Mouse (Mus musculus): ENCODE measurements around the gene Khsrp. TPM values are rescaled to one million over a fixed set of nuclear protein-coding genes. Genes with fewer than 3 reads are reported as not detected.
A peak's percentile ranks its signal among the peaks of the same experiment; 100 is the strongest.
"Not testable (repeated sequence)": the region's sequence is repeated elsewhere in the genome, so short reads cannot be mapped to it uniquely, and the experiment has no call there.

Khsrp gene
- polyA plus RNA-seq, 1 experiment from 2014 or later: 23.9 TPM

GRCm38 (mm10) chr17:57062011-57062521, 30.7 kb upstream of the Khsrp start:
- H3K27me3 ChIP-seq (ENCODE audit: control insufficient read depth, insufficient read depth, low read depth, low read length): peaks cover 31% of the 10 kb centered on the region
- peaks cover 25% of the 10 kb centered on the region for H3K4me1 ChIP-seq (ENCODE audit: control insufficient read depth, insufficient read depth, low read length)
- no peaks in the 10 kb centered on the region for H3K36me3 ChIP-seq (ENCODE audit: control insufficient read depth, insufficient read depth, low read length)
- H3K27ac ChIP-seq (ENCODE audit: low read length): no peak overlapping the region
- no peak for ATAC-seq
- H3K4me3 ChIP-seq (ENCODE audit: low read depth, low read length): peak overlapping the region; percentile 37
- peak overlapping the region; percentile 15 for H3K9ac ChIP-seq (ENCODE audit: low read depth, low read length)
- under 1% methylated on average over 38 of the region's 39 CpGs for WGBS
- H3K4me2 ChIP-seq (ENCODE audit: low read length): peak overlapping the region; percentile 62
- H3K9me3 ChIP-seq (replicated peaks; ENCODE audit: control insufficient read depth, low read length, poor library complexity, severe bottlenecking): no peaks in the 10 kb centered on the region

DNA sequence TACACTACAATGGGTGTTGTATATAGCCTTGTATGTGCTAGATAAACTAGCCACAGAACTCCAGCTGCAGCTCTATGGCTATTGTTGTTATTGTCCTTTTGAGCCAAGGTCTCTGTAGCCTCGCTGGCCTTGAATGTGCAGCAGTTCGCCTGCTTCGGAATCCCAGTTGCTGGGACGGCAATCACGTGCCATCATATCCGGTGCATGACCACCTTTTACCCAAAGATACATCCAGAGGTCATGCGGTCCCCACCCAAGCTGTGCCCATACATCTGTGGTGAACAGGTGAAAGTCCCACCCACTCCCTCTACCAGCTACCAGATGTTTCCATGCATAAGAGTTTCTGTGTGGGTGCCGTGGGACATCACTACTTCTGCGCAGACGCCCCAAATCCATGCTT, 29.7 kb upstream of the Khsrp start:
- Histone ChIP-seq H3K4me1 (ENCODE audit: control insufficient read depth, insufficient read depth, low read length) (peaks cover 25% of the 10 kb centered on the region), H3K27me3 (ENCODE audit: control insufficient read depth, insufficient read depth, low read depth, low read length) (peaks cover 31% of the 10 kb centered on the region), H3K36me3 (ENCODE audit: control insufficient read depth, insufficient read depth, low read length) (no peaks in the 10 kb centered on the region), H3K9ac (ENCODE audit: low read depth, low read length) (no peak overlapping the region), H3K4me2 (ENCODE audit: low read length) (peak overlapping the region; percentile 66), H3K27ac (ENCODE audit: low read length) (no peak overlapping the region), H3K9me3 (replicated peaks; ENCODE audit: control insufficient read depth, low read length, poor library complexity, severe bottlenecking) (no peaks in the 10 kb centered on the region), H3K4me3 (ENCODE audit: low read depth, low read length) (peak overlapping the region; percentile 91)
- WGBS: 39% methylated on average over 10 of the region's 10 CpGs
- no peak for ATAC-seq

GRCm38 (mm10) chr17:57060231-57060801, 29.0 kb upstream of the Khsrp start:
- H3K27ac ChIP-seq (ENCODE audit: low read length): peak overlapping the region; percentile 85
- WGBS: 0% methylated on average over 44 of the region's 44 CpGs
- peaks cover 31% of the 10 kb centered on the region for H3K27me3 ChIP-seq (ENCODE audit: control insufficient read depth, insufficient read depth, low read depth, low read length)
- H3K9me3 ChIP-seq (replicated peaks; ENCODE audit: control insufficient read depth, low read length, poor library complexity, severe bottlenecking): no peaks in the 10 kb centered on the region
- H3K36me3 ChIP-seq (ENCODE audit: control insufficient read depth, insufficient read depth, low read length): no peaks in the 10 kb centered on the region
- peak; percentile 93 for ATAC-seq
- peak overlapping the region; percentile 91 for H3K4me3 ChIP-seq (ENCODE audit: low read depth, low read length)
- H3K4me2 ChIP-seq (ENCODE audit: low read length): peak overlapping the region; percentile 66
- H3K9ac ChIP-seq (ENCODE audit: low read depth, low read length): peak overlapping the region; percentile 87; the same call in 1 of the 2 replicates
- peaks cover 25% of the 10 kb centered on the region for H3K4me1 ChIP-seq (ENCODE audit: control insufficient read depth, insufficient read depth, low read length)

DNA sequence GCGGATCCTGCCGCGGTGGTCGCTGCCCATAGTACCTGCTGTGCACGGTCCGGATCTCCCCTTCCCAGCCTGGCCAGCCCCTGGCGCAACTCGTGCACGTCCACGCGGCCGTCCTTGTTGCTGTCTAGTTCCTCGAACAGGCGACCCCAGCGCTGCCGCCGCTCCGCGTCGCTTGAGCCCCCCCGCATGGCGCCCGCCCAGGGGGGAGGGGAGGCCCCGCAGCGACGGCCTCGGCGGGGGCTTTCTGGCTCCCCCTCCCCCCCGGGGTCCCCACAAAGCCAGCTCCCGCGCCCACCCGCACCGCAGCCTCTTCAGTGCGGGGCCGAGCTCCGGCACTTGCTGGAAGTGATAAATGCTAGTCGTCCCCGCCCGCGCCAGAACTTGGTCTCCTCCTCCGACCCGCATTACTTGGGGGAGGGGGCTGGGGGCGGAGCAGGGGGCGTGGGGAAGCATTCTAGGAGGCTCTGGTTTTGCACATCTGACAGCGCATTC, 28.2 kb upstream of the Khsrp start, which contains the start of gene Slc25a23:
Gene Slc25a23, minus strand, starts transcription at position 378 of the 492 bp plus-strand sequence.
- H3K4me1 ChIP-seq (ENCODE audit: control insufficient read depth, insufficient read depth, low read length): peaks cover 25% of the 10 kb centered on the region
- peaks cover 3% of the 10 kb centered on the region; the same call in 1 of the 2 replicates for H3K36me3 ChIP-seq (ENCODE audit: control insufficient read depth, insufficient read depth, low read length)
- peak within 1 kb of the TSS; percentile 85 for H3K27ac ChIP-seq (ENCODE audit: low read length)
- ATAC-seq: peak; percentile 89
- peak within 1 kb of the TSS; percentile 87 for H3K9ac ChIP-seq (ENCODE audit: low read depth, low read length)
- H3K27me3 ChIP-seq (ENCODE audit: control insufficient read depth, insufficient read depth, low read depth, low read length): peaks cover 26% of the 10 kb centered on the region
- 0% methylated on average over 42 of the region's 45 CpGs for WGBS
- no peaks in the 10 kb centered on the region for H3K9me3 ChIP-seq (replicated peaks; ENCODE audit: control insufficient read depth, low read length, poor library complexity, severe bottlenecking)
- peak within 1 kb of the TSS; percentile 66 for H3K4me2 ChIP-seq (ENCODE audit: low read length)
- H3K4me3 ChIP-seq (ENCODE audit: low read depth, low read length): peak within 1 kb of the TSS; percentile 91

DNA sequence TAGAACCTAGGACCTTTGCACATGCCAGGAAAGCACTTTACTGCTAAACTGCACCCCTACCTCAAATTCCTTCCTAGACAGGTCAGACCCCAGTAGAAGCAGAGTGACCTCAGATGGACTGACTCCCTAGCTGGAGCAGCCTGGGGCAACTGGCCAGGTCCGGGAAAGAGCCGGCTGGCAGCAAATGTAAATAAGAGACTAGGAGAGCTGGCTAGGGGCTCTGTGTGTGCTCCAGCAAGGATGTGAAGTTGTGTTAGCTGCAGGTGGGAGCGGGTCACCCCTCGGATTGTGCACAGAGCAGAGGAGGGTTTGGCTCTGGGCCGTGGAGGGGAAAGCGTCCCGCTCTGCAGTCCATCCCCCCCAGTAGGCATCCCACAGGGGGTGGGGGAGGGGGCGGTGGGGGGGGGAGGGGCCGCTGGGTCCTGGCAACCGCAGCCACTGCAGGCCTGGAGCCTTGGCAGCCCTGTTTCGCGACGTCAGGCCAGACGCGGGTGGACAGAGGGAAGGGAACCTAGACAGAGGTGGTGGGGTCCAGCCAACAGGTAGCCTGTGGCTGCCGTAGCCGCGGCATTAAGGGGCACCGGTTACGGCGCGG, 27.7 kb upstream of the Khsrp start, which contains the start of gene Crb3:
Gene Crb3, plus strand, starts transcription at position 215 of the 595 bp plus-strand sequence.
- Histone ChIP-seq H3K36me3 (ENCODE audit: control insufficient read depth, insufficient read depth, low read length) (peaks cover 3% of the 10 kb centered on the region; the same call in 1 of the 2 replicates), H3K9me3 (replicated peaks; ENCODE audit: control insufficient read depth, low read length, poor library complexity, severe bottlenecking) (no peaks in the 10 kb centered on the region), H3K9ac (ENCODE audit: low read depth, low read length) (peak within 1 kb of the TSS; percentile 87), H3K27ac (ENCODE audit: low read length) (peak within 1 kb of the TSS; percentile 85), H3K4me3 (ENCODE audit: low read depth, low read length) (peak within 1 kb of the TSS; percentile 91), H3K27me3 (ENCODE audit: control insufficient read depth, insufficient read depth, low read depth, low read length) (peaks cover 26% of the 10 kb centered on the region), H3K4me2 (ENCODE audit: low read length) (peak within 1 kb of the TSS; percentile 66), H3K4me1 (ENCODE audit: control insufficient read depth, insufficient read depth, low read length) (peaks cover 25% of the 10 kb centered on the region)
- whole genome bisulfite sequencing: 0% methylated on average over 10 of the region's 22 CpGs
- ATAC-seq: peak; percentile 2

DNA sequence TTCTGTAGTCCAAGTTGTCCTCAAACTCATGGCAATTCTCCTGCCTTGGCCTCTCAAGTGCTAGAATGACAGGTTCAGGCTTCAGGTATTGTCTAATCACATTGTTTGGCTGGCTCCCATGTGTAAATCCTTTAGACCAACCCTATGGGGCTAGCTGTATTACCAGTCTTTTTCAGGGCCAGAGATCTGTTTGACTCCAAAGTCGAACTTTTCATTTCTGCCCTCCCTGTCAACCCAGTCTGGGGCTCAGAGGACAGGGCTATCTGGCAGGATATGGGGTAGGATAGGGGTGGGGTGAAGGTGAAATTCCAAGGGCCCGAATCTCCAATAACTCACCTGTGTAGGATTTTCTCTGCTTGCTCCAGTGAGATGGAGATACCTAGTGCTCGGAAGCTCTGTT, 24.9 kb upstream of the Khsrp start:
- no peak overlapping the region for H3K27ac ChIP-seq (ENCODE audit: low read length)
- H3K9me3 ChIP-seq (replicated peaks; ENCODE audit: control insufficient read depth, low read length, poor library complexity, severe bottlenecking): no peaks in the 10 kb centered on the region
- no peak overlapping the region for H3K4me2 ChIP-seq (ENCODE audit: low read length)
- ATAC-seq: no peak
- no peak overlapping the region for H3K9ac ChIP-seq (ENCODE audit: low read depth, low read length)
- H3K27me3 ChIP-seq (ENCODE audit: control insufficient read depth, insufficient read depth, low read depth, low read length): peaks cover 3% of the 10 kb centered on the region
- peaks cover 16% of the 10 kb centered on the region for H3K4me1 ChIP-seq (ENCODE audit: control insufficient read depth, insufficient read depth, low read length)
- H3K36me3 ChIP-seq (ENCODE audit: control insufficient read depth, insufficient read depth, low read length): peaks cover 19% of the 10 kb centered on the region
- WGBS: 94% methylated on average over 3 of the region's 3 CpGs
- H3K4me3 ChIP-seq (ENCODE audit: low read depth, low read length): no peak overlapping the region

- H3K27ac ChIP-seq (ENCODE audit: low read length); H3K4me3 ChIP-seq (ENCODE audit: low read depth, low read length); ATAC-seq; H3K9ac ChIP-seq (ENCODE audit: low read depth, low read length); H3K27me3 ChIP-seq (ENCODE audit: control insufficient read depth, insufficient read depth, low read depth, low read length); H3K4me1 ChIP-seq (ENCODE audit: control insufficient read depth, insufficient read depth, low read length); H3K4me2 ChIP-seq (ENCODE audit: low read length); H3K9me3 ChIP-seq (replicated peaks; ENCODE audit: control insufficient read depth, low read length, poor library complexity, severe bottlenecking): not testable (repeated sequence)
- 91% methylated on average over 3 of the region's 4 CpGs for WGBS
- H3K36me3 ChIP-seq (ENCODE audit: control insufficient read depth, insufficient read depth, low read length): peaks cover 24% of the 10 kb centered on the region
Measured at GRCm38 (mm10) chr17:57051679-57052078, 20.4 kb upstream of the Khsrp start.

- no peaks in the 10 kb centered on the region for H3K4me1 ChIP-seq (ENCODE audit: control insufficient read depth, insufficient read depth, low read length)
- H3K36me3 ChIP-seq (ENCODE audit: control insufficient read depth, insufficient read depth, low read length): peaks cover 26% of the 10 kb centered on the region
- H3K4me2 ChIP-seq (ENCODE audit: low read length): no peak overlapping the region
- no peak overlapping the region for H3K9ac ChIP-seq (ENCODE audit: low read depth, low read length)
- H3K27me3 ChIP-seq (ENCODE audit: control insufficient read depth, insufficient read depth, low read depth, low read length): no peaks in the 10 kb centered on the region
- 96% methylated on average over 3 of the region's 3 CpGs for WGBS
- no peak for ATAC-seq
- H3K9me3 ChIP-seq (replicated peaks; ENCODE audit: control insufficient read depth, low read length, poor library complexity, severe bottlenecking): no peaks in the 10 kb centered on the region
- H3K27ac ChIP-seq (ENCODE audit: low read length): no peak overlapping the region
- H3K4me3 ChIP-seq (ENCODE audit: low read depth, low read length): no peak overlapping the region
Measured at GRCm38 (mm10) chr17:57048816-57049215, 17.5 kb upstream of the Khsrp start.

DNA sequence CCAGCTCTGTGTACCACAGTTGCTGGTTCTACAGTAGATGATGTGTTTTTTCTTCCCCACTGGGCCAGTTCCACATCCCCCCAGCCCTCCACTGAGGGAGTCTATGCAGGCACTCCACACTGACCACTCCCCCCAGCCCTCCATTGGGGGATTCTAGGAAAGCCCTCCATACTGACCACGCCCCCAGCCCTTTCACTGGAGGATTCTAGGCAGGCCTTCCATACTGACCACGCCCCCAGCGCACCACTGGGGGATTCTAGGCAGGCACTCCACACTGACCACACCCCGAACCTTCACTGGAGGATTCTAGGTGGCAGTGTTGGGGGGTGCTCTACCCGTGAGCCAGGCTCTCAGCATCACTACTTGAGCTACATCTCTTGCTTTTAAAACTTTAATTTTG, 16.1 kb upstream of the Khsrp start:
- H3K4me3 ChIP-seq (ENCODE audit: low read depth, low read length): no peak overlapping the region
- peaks cover 14% of the 10 kb centered on the region for H3K36me3 ChIP-seq (ENCODE audit: control insufficient read depth, insufficient read depth, low read length)
- H3K4me2 ChIP-seq (ENCODE audit: low read length): no peak overlapping the region
- WGBS: 32% methylated on average over 5 of the region's 5 CpGs
- no peak for ATAC-seq
- no peaks in the 10 kb centered on the region for H3K4me1 ChIP-seq (ENCODE audit: control insufficient read depth, insufficient read depth, low read length)
- H3K9ac ChIP-seq (ENCODE audit: low read depth, low read length): no peak overlapping the region
- no peak overlapping the region for H3K27ac ChIP-seq (ENCODE audit: low read length)
- H3K9me3 ChIP-seq (replicated peaks; ENCODE audit: control insufficient read depth, low read length, poor library complexity, severe bottlenecking): no peaks in the 10 kb centered on the region
- no peaks in the 10 kb centered on the region for H3K27me3 ChIP-seq (ENCODE audit: control insufficient read depth, insufficient read depth, low read depth, low read length)

Data from midbrain, embryonic 16.5 days (tissue).